Mouse (Mus musculus): ENCODE data around the gene Degs1. TPM values are rescaled to one million over a fixed set of nuclear protein-coding genes. Genes with fewer than 3 reads are reported as not detected.

Degs1 gene
- polyA plus RNA-seq (2015; fragmentation: Nextera tagmentation; extraction: Ambion mirVana) = 126 and 129 TPM in 2 replicates

GRCm38 (mm10) chr1:182282091-182283075 lies at the start of gene Degs1:
Gene Degs1 (minus strand): TSS chr1:182282804.
- Histone ChIP-seq H3K9ac (ENCODE audit: low read depth, low read length) (peak within 1 kb of the TSS; percentile 96), H3K36me3 (ENCODE audit: control insufficient read depth, insufficient read depth, low read length) (peaks cover under 1% of the 10 kb centered on the region; the same call in 1 of the 2 replicates), H3K9me3 (ENCODE audit: control insufficient read depth, low read length) (no peaks in the 10 kb centered on the region), H3K27me3 (replicated peaks; ENCODE audit: control insufficient read depth, insufficient read depth, low read length) (no peaks in the 10 kb centered on the region), H3K4me3 (ENCODE audit: low read length) (peak within 1 kb of the TSS; percentile 86), H3K27ac (ENCODE audit: low read length) (peak within 1 kb of the TSS; percentile 94), H3K4me2 (ENCODE audit: low read depth, low read length) (peak within 1 kb of the TSS; percentile 75), H3K4me1 (ENCODE audit: control insufficient read depth, insufficient read depth, low read length) (peaks cover 20% of the 10 kb centered on the region)
- ATAC-seq = peak; percentile 95
- WGBS = under 1% methylated on average over 87 of the region's 94 CpGs

GRCm38 (mm10) chr1:182325919-182326318 lies 43.3 kb upstream of the Degs1 start:
- Histone ChIP-seq H3K9ac (ENCODE audit: low read depth, low read length) (no peak overlapping the region), H3K36me3 (ENCODE audit: control insufficient read depth, insufficient read depth, low read length) (peaks cover 7% of the 10 kb centered on the region), H3K4me3 (ENCODE audit: low read length) (no peak overlapping the region), H3K9me3 (ENCODE audit: control insufficient read depth, low read length) (no peaks in the 10 kb centered on the region), H3K27me3 (replicated peaks; ENCODE audit: control insufficient read depth, insufficient read depth, low read length) (no peaks in the 10 kb centered on the region), H3K4me2 (ENCODE audit: low read depth, low read length) (no peak overlapping the region), H3K27ac (ENCODE audit: low read length) (no peak overlapping the region), H3K4me1 (ENCODE audit: control insufficient read depth, insufficient read depth, low read length) (no peaks in the 10 kb centered on the region)
- 87% methylated on average over 1 of the region's 1 CpGs for WGBS
- ATAC-seq = no peak

GRCm38 (mm10) chr1:182324552-182324951 lies 41.9 kb upstream of the Degs1 start:
- no peaks in the 10 kb centered on the region for H3K4me1 ChIP-seq (ENCODE audit: control insufficient read depth, insufficient read depth, low read length)
- no peak overlapping the region for H3K27ac ChIP-seq (ENCODE audit: low read length)
- H3K9ac ChIP-seq (ENCODE audit: low read depth, low read length) = no peak overlapping the region
- peaks cover 7% of the 10 kb centered on the region for H3K36me3 ChIP-seq (ENCODE audit: control insufficient read depth, insufficient read depth, low read length)
- ATAC-seq = no peak
- H3K27me3 ChIP-seq (replicated peaks; ENCODE audit: control insufficient read depth, insufficient read depth, low read length) = no peaks in the 10 kb centered on the region
- 91% methylated on average over 7 of the region's 7 CpGs for whole genome bisulfite sequencing
- H3K4me3 ChIP-seq (ENCODE audit: low read length) = no peak overlapping the region
- H3K4me2 ChIP-seq (ENCODE audit: low read depth, low read length) = no peak overlapping the region
- H3K9me3 ChIP-seq (ENCODE audit: control insufficient read depth, low read length) = no peaks in the 10 kb centered on the region

- no peaks in the 10 kb centered on the region for H3K27me3 ChIP-seq (replicated peaks; ENCODE audit: control insufficient read depth, insufficient read depth, low read length)
- 83% methylated on average over 3 of the region's 3 CpGs for WGBS
These were observed 40.5 kb upstream of the Degs1 start for GRCm38 (mm10) chr1:182323139-182323538.

GRCm38 (mm10) chr1:182314201-182314600 lies 31.6 kb upstream of the Degs1 start:
- Histone ChIP-seq H3K27me3 (replicated peaks; ENCODE audit: control insufficient read depth, insufficient read depth, low read length) (no peaks in the 10 kb centered on the region), H3K27ac (ENCODE audit: low read length) (no peak overlapping the region)

More at GRCm38 (mm10) chr1:182323139-182323538, 40.5 kb upstream of the Degs1 start:
- Histone ChIP-seq H3K4me1 (ENCODE audit: control insufficient read depth, insufficient read depth, low read length) (no peaks in the 10 kb centered on the region), H3K9me3 (ENCODE audit: control insufficient read depth, low read length) (no peaks in the 10 kb centered on the region), H3K9ac (ENCODE audit: low read depth, low read length) (no peak overlapping the region), H3K27ac (ENCODE audit: low read length) (no peak overlapping the region), H3K4me3 (ENCODE audit: low read length) (no peak overlapping the region), H3K4me2 (ENCODE audit: low read depth, low read length) (no peak overlapping the region), H3K36me3 (ENCODE audit: control insufficient read depth, insufficient read depth, low read length) (peaks cover 10% of the 10 kb centered on the region)
- ATAC-seq = no peak

GRCm38 (mm10) chr1:182313181-182313580 lies 30.6 kb upstream of the Degs1 start:
- Histone ChIP-seq H3K4me2 (ENCODE audit: low read depth, low read length) (no peak overlapping the region), H3K9me3 (ENCODE audit: control insufficient read depth, low read length) (peaks cover 3% of the 10 kb centered on the region; the same call in 1 of the 2 replicates), H3K36me3 (ENCODE audit: control insufficient read depth, insufficient read depth, low read length) (peaks cover 24% of the 10 kb centered on the region), H3K4me3 (ENCODE audit: low read length) (no peak overlapping the region), H3K27me3 (replicated peaks; ENCODE audit: control insufficient read depth, insufficient read depth, low read length) (no peaks in the 10 kb centered on the region), H3K4me1 (ENCODE audit: control insufficient read depth, insufficient read depth, low read length) (no peaks in the 10 kb centered on the region), H3K9ac (ENCODE audit: low read depth, low read length) (no peak overlapping the region), H3K27ac (ENCODE audit: low read length) (no peak overlapping the region)
- 91% methylated on average over 8 of the region's 8 CpGs for WGBS
- no peak for ATAC-seq

More at GRCm38 (mm10) chr1:182314201-182314600, 31.6 kb upstream of the Degs1 start:
- Histone ChIP-seq H3K9ac (ENCODE audit: low read depth, low read length) (no peak overlapping the region), H3K4me1 (ENCODE audit: control insufficient read depth, insufficient read depth, low read length) (no peaks in the 10 kb centered on the region), H3K4me3 (ENCODE audit: low read length) (no peak overlapping the region), H3K36me3 (ENCODE audit: control insufficient read depth, insufficient read depth, low read length) (peaks cover 27% of the 10 kb centered on the region), H3K4me2 (ENCODE audit: low read depth, low read length) (no peak overlapping the region), H3K9me3 (ENCODE audit: control insufficient read depth, low read length) (peaks cover 3% of the 10 kb centered on the region; the same call in 1 of the 2 replicates)
- no peak for ATAC-seq
- 98% methylated on average over 5 of the region's 5 CpGs for WGBS

GRCm38 (mm10) chr1:182311376-182311775 lies 28.8 kb upstream of the Degs1 start:
- Histone ChIP-seq H3K4me2 (ENCODE audit: low read depth, low read length) (no peak overlapping the region), H3K27me3 (replicated peaks; ENCODE audit: control insufficient read depth, insufficient read depth, low read length) (no peaks in the 10 kb centered on the region), H3K4me3 (ENCODE audit: low read length) (no peak overlapping the region), H3K27ac (ENCODE audit: low read length) (no peak overlapping the region), H3K4me1 (ENCODE audit: control insufficient read depth, insufficient read depth, low read length) (no peaks in the 10 kb centered on the region), H3K9ac (ENCODE audit: low read depth, low read length) (no peak overlapping the region), H3K36me3 (ENCODE audit: control insufficient read depth, insufficient read depth, low read length) (peaks cover 13% of the 10 kb centered on the region), H3K9me3 (ENCODE audit: control insufficient read depth, low read length) (peaks cover 3% of the 10 kb centered on the region; the same call in 1 of the 2 replicates)
- no peak for ATAC-seq
- WGBS = 95% methylated on average over 5 of the region's 5 CpGs

- Histone ChIP-seq H3K36me3 (ENCODE audit: control insufficient read depth, insufficient read depth, low read length) (peaks cover 13% of the 10 kb centered on the region), H3K27ac (ENCODE audit: low read length) (no peak overlapping the region), H3K27me3 (replicated peaks; ENCODE audit: control insufficient read depth, insufficient read depth, low read length) (no peaks in the 10 kb centered on the region), H3K4me1 (ENCODE audit: control insufficient read depth, insufficient read depth, low read length) (no peaks in the 10 kb centered on the region), H3K4me3 (ENCODE audit: low read length) (no peak overlapping the region), H3K9ac (ENCODE audit: low read depth, low read length) (no peak overlapping the region), H3K9me3 (ENCODE audit: control insufficient read depth, low read length) (peaks cover 3% of the 10 kb centered on the region; the same call in 1 of the 2 replicates), H3K4me2 (ENCODE audit: low read depth, low read length) (no peak overlapping the region)
- WGBS = 85% methylated on average over 2 of the region's 2 CpGs
- ATAC-seq = no peak
These were observed 27.7 kb upstream of the Degs1 start for GRCm38 (mm10) chr1:182310316-182310715.

GRCm38 (mm10) chr1:182309403-182309802 lies 26.8 kb upstream of the Degs1 start:
- Histone ChIP-seq H3K4me2 (ENCODE audit: low read depth, low read length) (no peak overlapping the region), H3K4me1 (ENCODE audit: control insufficient read depth, insufficient read depth, low read length) (no peaks in the 10 kb centered on the region), H3K9ac (ENCODE audit: low read depth, low read length) (no peak overlapping the region), H3K9me3 (ENCODE audit: control insufficient read depth, low read length) (peaks cover 3% of the 10 kb centered on the region; the same call in 1 of the 2 replicates), H3K27ac (ENCODE audit: low read length) (no peak overlapping the region), H3K4me3 (ENCODE audit: low read length) (no peak overlapping the region), H3K36me3 (ENCODE audit: control insufficient read depth, insufficient read depth, low read length) (peaks cover 11% of the 10 kb centered on the region), H3K27me3 (replicated peaks; ENCODE audit: control insufficient read depth, insufficient read depth, low read length) (no peaks in the 10 kb centered on the region)
- no peak for ATAC-seq
- WGBS = 85% methylated on average over 5 of the region's 5 CpGs

Data from intestine, embryonic 16.5 days (tissue).